Mouse (Mus musculus): ENCODE data around the gene Fam172a. TPM values are rescaled to one million over a fixed set of nuclear protein-coding genes. Genes with fewer than 3 reads are reported as not detected.

Gene Fam172a
- polyA plus RNA-seq, 1 experiment = 6.1 TPM

DNA sequence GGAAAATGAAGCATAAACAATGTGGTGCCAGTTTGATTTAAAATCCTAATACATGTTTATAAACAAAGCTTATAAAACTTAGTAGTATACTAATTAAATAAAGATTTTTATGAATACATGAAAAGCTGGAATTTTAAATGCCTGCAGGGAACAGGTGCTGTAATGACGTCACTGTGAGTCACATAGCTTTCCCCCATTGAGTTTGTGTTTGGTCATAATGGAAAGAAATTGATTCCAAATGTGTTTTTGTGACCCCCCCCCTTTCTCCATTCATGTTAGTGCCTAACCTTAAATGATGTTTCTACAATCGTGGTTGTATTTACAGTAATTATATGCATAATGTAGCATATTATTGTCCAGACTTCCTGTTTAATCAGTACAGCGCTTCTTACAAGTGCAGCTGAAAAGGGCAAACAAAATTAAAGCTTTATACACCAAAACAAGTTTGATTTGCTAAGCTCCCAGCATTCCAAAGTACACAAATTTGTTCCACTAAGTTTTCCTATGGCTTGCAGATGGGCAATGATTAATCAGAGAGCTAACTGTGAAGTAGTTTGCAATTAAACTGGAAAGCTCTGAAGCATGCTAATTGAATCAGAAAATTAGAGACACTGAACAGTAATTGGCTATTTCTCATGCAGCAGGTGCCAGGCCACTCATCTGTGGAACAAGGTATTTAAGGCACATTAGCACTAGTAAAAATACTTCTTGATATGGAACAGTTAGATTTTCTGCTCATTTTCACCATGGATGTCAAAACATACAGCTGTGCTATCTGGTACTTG is 398.1 kb downstream of the Fam172a start:
- no peak for TF ChIP-seq POLR2A (IDR thresholded peaks at IDR 0.05; ENCODE audit: low read depth, low read length)
- TF ChIP-seq CTCF (IDR thresholded peaks at IDR 0.05; ENCODE audit: extremely low read depth, insufficient read length, insufficient replicate concordance, low read depth, low read length) = no peak
- no peak overlapping the region for H3K4me3 ChIP-seq (ENCODE audit: low read depth, low read length)
- H3K4me1 ChIP-seq (ENCODE audit: control insufficient read depth, insufficient read depth, insufficient read length, low read length) = no peaks in the 10 kb centered on the region
- no peak overlapping the region for H3K27ac ChIP-seq (ENCODE audit: insufficient read depth, low read depth, low read length)
- WGBS = 47% methylated on average over 3 of the region's 3 CpGs
- H3K27me3 ChIP-seq (ENCODE audit: control insufficient read depth, insufficient read depth, low read length) = no peaks in the 10 kb centered on the region
- H3K36me3 ChIP-seq (ENCODE audit: control insufficient read depth, insufficient read depth, low read length) = no peaks in the 10 kb centered on the region

DNA sequence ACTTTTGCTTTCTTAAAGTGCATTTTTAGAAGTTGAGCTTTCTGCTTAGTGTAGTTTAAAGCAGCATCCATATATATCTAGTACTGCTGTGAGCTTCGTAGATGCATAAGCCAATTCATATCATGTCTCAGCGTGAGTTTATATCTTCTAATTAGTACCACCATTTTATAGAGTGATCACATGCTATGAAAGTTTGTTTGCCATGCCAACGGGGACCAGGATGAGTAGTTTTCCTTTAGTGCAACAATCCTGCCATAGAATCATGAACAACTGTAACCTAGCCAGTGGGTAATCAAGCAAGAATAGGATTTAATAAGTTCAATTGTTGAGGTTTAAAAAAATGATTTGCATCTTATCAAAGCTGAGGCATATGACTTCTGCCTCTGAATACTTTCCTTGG is 398.8 kb downstream of the Fam172a start:
- H3K4me1 ChIP-seq (ENCODE audit: control insufficient read depth, insufficient read depth, insufficient read length, low read length) = no peaks in the 10 kb centered on the region
- no peaks in the 10 kb centered on the region for H3K27me3 ChIP-seq (ENCODE audit: control insufficient read depth, insufficient read depth, low read length)
- WGBS = 79% methylated on average over 3 of the region's 3 CpGs
- no peaks in the 10 kb centered on the region for H3K36me3 ChIP-seq (ENCODE audit: control insufficient read depth, insufficient read depth, low read length)
- H3K27ac ChIP-seq (ENCODE audit: insufficient read depth, low read depth, low read length) = no peak overlapping the region
- no peak overlapping the region for H3K4me3 ChIP-seq (ENCODE audit: low read depth, low read length)
- no peak for TF ChIP-seq POLR2A (IDR thresholded peaks at IDR 0.05; ENCODE audit: low read depth, low read length)

DNA sequence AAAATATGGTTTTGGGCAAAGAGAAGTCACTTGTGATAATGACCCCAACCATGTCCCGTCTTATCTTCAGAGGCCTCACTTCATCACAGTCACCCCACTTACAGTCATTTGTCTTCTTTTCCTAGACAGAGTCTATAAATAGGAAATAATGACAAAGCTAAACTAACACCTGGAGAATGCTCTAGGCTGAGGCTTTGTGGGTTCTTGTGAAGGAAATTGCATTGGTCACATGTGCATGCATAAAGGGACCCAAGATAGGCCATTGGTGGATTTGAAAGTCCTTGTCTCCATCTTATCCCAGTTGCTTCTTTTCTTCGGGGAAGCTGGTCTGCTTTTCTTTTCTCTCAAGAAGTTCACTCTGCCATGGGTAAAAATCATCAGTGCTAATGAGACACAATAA is 400.5 kb downstream of the Fam172a start:
- no peak overlapping the region for H3K27ac ChIP-seq (ENCODE audit: insufficient read depth, low read depth, low read length)
- TF ChIP-seq POLR2A (IDR thresholded peaks at IDR 0.05; ENCODE audit: low read depth, low read length) (no peak), CTCF (IDR thresholded peaks at IDR 0.05; ENCODE audit: extremely low read depth, insufficient read length, insufficient replicate concordance, low read depth, low read length) (no peak)
- no peaks in the 10 kb centered on the region for H3K4me1 ChIP-seq (ENCODE audit: control insufficient read depth, insufficient read depth, insufficient read length, low read length)
- 81% methylated on average over 2 of the region's 2 CpGs for WGBS
- no peak overlapping the region for H3K4me3 ChIP-seq (ENCODE audit: low read depth, low read length)
- no peaks in the 10 kb centered on the region for H3K27me3 ChIP-seq (ENCODE audit: control insufficient read depth, insufficient read depth, low read length)
- no peaks in the 10 kb centered on the region for H3K36me3 ChIP-seq (ENCODE audit: control insufficient read depth, insufficient read depth, low read length)

DNA sequence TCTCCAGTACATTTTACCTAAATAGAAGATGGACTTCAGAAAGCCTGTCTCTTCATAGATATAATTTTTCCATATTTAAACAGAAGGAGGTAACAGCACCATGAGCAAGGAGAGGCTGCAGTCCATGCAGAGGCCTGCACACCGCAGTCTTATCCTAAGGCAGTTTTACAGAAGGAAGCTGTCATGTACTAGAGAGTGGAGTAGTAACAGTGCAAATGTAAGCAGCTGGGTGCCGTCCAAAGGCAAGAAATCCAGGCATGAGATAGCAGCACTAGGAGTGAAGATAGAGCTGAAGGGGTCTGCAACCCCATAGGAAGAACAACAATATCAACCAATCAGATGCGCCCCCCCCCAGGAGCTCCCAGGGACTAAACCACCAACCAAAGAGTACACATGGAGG is 403.0 kb downstream of the Fam172a start:
- WGBS = 80% methylated on average over 3 of the region's 3 CpGs
- no peak overlapping the region for H3K27ac ChIP-seq (ENCODE audit: insufficient read depth, low read depth, low read length)
- H3K27me3 ChIP-seq (ENCODE audit: control insufficient read depth, insufficient read depth, low read length) = no peaks in the 10 kb centered on the region
- TF ChIP-seq POLR2A (IDR thresholded peaks at IDR 0.05; ENCODE audit: low read depth, low read length) (no peak), CTCF (IDR thresholded peaks at IDR 0.05; ENCODE audit: extremely low read depth, insufficient read length, insufficient replicate concordance, low read depth, low read length) (no peak)
- H3K4me3 ChIP-seq (ENCODE audit: low read depth, low read length) = no peak overlapping the region
- no peaks in the 10 kb centered on the region for H3K36me3 ChIP-seq (ENCODE audit: control insufficient read depth, insufficient read depth, low read length)
- H3K4me1 ChIP-seq (ENCODE audit: control insufficient read depth, insufficient read depth, insufficient read length, low read length) = no peaks in the 10 kb centered on the region

DNA sequence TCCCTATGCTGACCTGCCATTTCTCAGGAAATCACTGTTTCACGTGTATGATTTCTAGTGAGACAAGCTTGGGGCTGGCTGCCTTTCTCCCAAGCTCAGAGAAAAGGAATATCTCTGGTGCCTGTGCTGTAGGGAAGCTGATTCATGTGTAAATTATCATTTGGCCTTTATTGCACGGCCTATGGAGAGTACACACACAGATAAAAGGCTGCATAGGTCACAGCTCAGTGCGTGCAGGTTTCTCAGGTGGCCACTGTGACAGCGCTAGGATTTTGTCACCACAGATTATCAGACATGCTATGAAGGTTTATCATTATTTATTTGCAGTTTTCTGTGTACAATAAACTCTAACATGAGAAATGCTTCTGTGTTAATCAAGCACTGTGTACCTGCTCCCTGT is 408.8 kb downstream of the Fam172a start:
- no peak for TF ChIP-seq POLR2A (IDR thresholded peaks at IDR 0.05; ENCODE audit: low read depth, low read length)
- TF ChIP-seq CTCF (IDR thresholded peaks at IDR 0.05; ENCODE audit: extremely low read depth, insufficient read length, insufficient replicate concordance, low read depth, low read length) = no peak
- H3K4me3 ChIP-seq (ENCODE audit: low read depth, low read length) = no peak overlapping the region
- no peaks in the 10 kb centered on the region for H3K36me3 ChIP-seq (ENCODE audit: control insufficient read depth, insufficient read depth, low read length)
- 72% methylated on average over 4 of the region's 4 CpGs for WGBS
- H3K4me1 ChIP-seq (ENCODE audit: control insufficient read depth, insufficient read depth, insufficient read length, low read length) = no peaks in the 10 kb centered on the region
- no peak overlapping the region for H3K27ac ChIP-seq (ENCODE audit: insufficient read depth, low read depth, low read length)
- H3K27me3 ChIP-seq (ENCODE audit: control insufficient read depth, insufficient read depth, low read length) = no peaks in the 10 kb centered on the region

DNA sequence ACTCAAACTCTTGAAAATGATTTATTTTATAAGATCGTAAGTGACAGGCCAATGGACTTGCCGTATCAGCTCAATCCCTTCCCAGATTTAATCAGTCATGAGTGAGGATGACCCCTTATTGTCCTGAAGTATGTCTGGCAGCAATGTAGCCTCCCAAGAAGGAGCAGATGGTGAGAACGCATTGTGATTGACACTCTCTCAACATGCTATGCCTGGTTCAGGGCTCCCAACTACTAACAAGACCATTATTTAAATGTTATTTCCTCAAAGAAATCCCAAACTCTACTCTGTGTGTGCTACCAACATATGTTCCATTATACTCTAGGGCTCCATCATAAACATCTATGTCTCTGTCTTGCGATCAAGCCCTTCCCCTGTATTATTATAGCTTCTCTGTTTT is 412.1 kb downstream of the Fam172a start:
- 95% methylated on average over 4 of the region's 4 CpGs for WGBS

DNA sequence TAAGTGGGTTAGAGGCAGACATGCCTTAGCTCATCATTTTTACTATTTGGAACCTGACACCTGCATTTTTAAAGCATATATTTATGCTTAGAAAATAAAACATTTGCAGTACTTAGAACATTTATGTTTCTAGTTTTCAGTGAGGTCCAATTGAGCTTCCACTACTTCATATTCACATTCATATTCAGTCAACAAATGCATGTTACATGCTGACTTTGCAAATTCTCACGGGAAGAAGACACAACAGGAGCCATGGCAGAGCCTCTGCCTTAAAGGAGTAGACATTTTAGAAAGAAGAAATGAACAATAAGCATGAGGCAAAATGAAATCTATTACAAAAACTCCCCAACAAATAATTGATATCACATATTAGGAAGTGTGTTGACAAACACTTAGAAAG is 416.9 kb downstream of the Fam172a start:
- no peak overlapping the region for H3K4me3 ChIP-seq (ENCODE audit: low read depth, low read length)
- H3K36me3 ChIP-seq (ENCODE audit: control insufficient read depth, insufficient read depth, low read length) = no peaks in the 10 kb centered on the region
- no peaks in the 10 kb centered on the region for H3K27me3 ChIP-seq (ENCODE audit: control insufficient read depth, insufficient read depth, low read length)
- H3K27ac ChIP-seq (ENCODE audit: insufficient read depth, low read depth, low read length) = no peak overlapping the region
- WGBS = 79% methylated on average over 1 of the region's 1 CpGs
- no peaks in the 10 kb centered on the region for H3K4me1 ChIP-seq (ENCODE audit: control insufficient read depth, insufficient read depth, insufficient read length, low read length)
- TF ChIP-seq POLR2A (IDR thresholded peaks at IDR 0.05; ENCODE audit: low read depth, low read length) (no peak), CTCF (IDR thresholded peaks at IDR 0.05; ENCODE audit: extremely low read depth, insufficient read length, insufficient replicate concordance, low read depth, low read length) (no peak)

More for the DNA sequence above, 412.1 kb downstream of the Fam172a start:
- no peaks in the 10 kb centered on the region for H3K27me3 ChIP-seq (ENCODE audit: control insufficient read depth, insufficient read depth, low read length)
- H3K27ac ChIP-seq (ENCODE audit: insufficient read depth, low read depth, low read length) = no peak overlapping the region
- no peaks in the 10 kb centered on the region for H3K4me1 ChIP-seq (ENCODE audit: control insufficient read depth, insufficient read depth, insufficient read length, low read length)
- no peak overlapping the region for H3K4me3 ChIP-seq (ENCODE audit: low read depth, low read length)
- TF ChIP-seq CTCF (IDR thresholded peaks at IDR 0.05; ENCODE audit: extremely low read depth, insufficient read length, insufficient replicate concordance, low read depth, low read length) (no peak), POLR2A (IDR thresholded peaks at IDR 0.05; ENCODE audit: low read depth, low read length) (no peak)
- no peaks in the 10 kb centered on the region for H3K36me3 ChIP-seq (ENCODE audit: control insufficient read depth, insufficient read depth, low read length)

Data from small intestine, adult 2 months (tissue).